Mouse (Mus musculus) ovary, adult 18-20 months (tissue): Measurements from ENCODE around the gene Otos.

Experiments used
- DNase-seq: peaks from one replicate; pipeline ENCODE4 v3.0.0; 2022; ENCODE audit warnings: low spot score, mixed read lengths

The Otos gene

DNA sequence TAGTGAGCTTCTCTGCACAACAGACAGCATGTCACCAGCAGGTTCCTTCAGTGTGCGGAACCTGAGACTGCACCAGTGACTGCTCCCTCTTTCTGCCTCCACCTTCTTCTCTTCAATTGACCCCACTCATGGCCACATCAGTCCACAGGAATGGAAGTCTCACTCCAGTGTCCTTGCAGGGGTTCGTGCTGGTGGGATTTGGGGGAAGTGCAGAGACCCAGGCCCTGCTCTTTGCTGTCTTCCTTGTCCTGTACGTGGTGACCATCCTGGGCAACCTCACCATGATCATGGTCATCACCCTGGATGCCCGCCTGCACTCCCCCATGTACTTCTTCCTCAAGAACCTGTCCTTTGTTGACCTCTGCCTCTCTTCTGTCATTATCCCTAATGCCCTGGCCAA lies 40.9 kb downstream of the Otos start:
- no peak for DNase-seq

GRCm38 (mm10) chr1:92605482-92605881 lies 43.2 kb downstream of the Otos start, which contains the start of gene Olfr1410:
Gene Olfr1410, plus strand, starts transcription at chr1:92605782.
- no peak for DNase-seq

- DNase-seq, result no peak
Measured at GRCm38 (mm10) chr1:92596019-92596418, 52.6 kb downstream of the Otos start.
